Mouse (Mus musculus) gastrocnemius, adult 8-10 months (tissue): ENCODE data around the gene Ncoa6. TPM values are rescaled to one million over a fixed set of nuclear protein-coding genes. Genes with fewer than 3 reads are reported as not detected.
A peak's percentile ranks its signal among the peaks of the same experiment; 100 is the strongest.

ENCODE experiments used
- DNase-seq, 2 experiments: peaks; one replicate each; pipeline ENCODE4 v3.0.0; 2022; ENCODE audit warnings: low spot score in 2 of 2
- microRNA-seq: library from miRNA; unstranded; fragments of <30 nt; microRNA quantifications from one replicate; pipeline ENCODE4 v1.2.0, GENCODE M21; 2022
- total RNA-seq, 4 experiments: library from RNA; stranded (reverse); gene quantifications; 2 replicates each; pipeline ENCODE4 v1.2.4; 2022

Gene Ncoa6
- total RNA-seq, 4 experiments from 2014 or later = 11.4 to 13.3 (median 12.8) TPM

DNA sequence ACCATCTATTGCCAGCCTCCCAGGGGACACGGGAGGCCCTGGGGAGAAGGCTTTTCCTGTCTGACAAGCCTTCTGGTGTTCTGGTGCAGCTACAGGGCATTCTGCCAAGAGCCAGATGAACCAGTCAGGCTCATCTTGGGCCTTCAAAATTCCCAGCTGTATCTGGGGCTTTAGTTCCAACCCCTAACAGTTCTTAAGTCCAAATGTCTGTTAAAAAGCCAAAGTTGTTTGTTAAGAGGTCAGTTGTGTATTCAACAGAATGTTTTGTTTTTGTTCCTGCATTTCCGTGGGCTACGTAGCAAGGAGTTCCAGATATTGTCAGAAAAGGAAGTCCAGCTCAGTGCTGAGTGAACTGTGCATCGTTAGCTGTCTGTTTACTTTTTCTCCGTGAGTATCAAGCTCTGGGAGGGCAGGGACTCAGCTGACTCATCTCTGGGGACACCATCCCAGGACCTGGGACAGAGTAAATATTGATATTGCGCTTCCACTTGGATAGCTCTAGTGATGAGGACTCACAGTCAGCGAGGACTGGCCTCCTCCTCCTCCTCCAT is 104.3 kb downstream of the Ncoa6 start:
- DNase-seq = peak; percentile 28 to 45

GRCm38 (mm10) chr2:155367635-155368284 is 105.9 kb downstream of the Ncoa6 start:
- no peak for DNase-seq

GRCm38 (mm10) chr2:155357686-155358399 is 115.9 kb downstream of the Ncoa6 start:
- no peak for DNase-seq

GRCm38 (mm10) chr2:155356971-155357591 is 116.6 kb downstream of the Ncoa6 start, which contains the start of gene Pigu:
Gene Pigu (minus strand): TSS chr2:155357430.
- peak; percentile 78 to 89 for DNase-seq

DNA sequence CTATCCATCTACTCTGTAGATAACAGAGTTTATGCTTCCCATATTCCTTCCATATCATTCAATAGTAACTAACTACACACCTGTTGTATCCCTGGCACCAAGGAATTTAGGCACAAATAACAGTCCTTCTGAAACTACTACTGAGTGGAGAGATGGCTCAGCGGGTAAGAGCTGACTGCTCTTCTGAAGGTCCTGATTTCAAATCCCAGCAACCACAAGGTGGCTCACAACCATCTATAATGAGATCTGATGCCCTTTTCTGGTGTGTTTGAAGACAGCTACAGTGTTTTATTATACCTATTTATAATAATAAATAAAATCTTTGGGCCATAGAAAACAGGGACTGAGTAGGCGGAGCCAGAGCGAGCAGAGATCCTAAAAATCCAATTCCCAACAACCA is 119.3 kb downstream of the Ncoa6 start:
- no peak for DNase-seq

DNA sequence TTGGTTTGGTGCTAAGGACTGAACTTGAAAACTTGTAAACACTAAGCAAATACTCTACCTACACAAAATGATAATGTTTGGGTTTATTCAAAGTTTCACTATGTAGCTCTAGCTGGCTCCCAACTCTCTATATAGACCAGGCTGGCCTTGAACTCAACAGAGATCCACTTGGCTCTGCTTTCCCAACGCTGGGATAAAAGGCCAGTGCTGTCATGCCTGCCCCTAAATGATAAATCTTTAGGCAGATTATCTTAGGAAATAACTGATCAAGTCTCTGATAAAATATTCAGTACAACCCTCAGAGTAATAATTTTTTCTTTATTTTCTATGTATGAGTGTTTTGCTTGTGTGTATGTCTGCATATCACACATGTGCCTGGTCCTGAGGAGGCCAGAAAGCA is 127.0 kb downstream of the Ncoa6 start:
- no peak for DNase-seq

Small RNA genes lying within 50 kb of the gene (microRNA-seq; reads per million reads assigned to microRNA genes)
- not detected for gene Mir695

Other genes starting within 250 kb of the Ncoa6 start
- 100 to 1,000 TPM in 2 of 4 experiments, 10 to 100 TPM in 2; 67.9 to 107 (median 89.1) TPM for gene Dynlrb1, start 237.4 kb downstream of the Ncoa6 start, total RNA-seq
- 100 to 1,000 TPM; 218 to 307 (median 227) TPM for gene Map1lc3a, start 197.6 kb downstream of the Ncoa6 start, total RNA-seq
- 10 to 100 TPM; 19.4 to 26.7 (median 21.5) TPM for gene Pigu, start 116.5 kb downstream of the Ncoa6 start, total RNA-seq
- 100 to 1,000 TPM; 238 to 367 (median 290) TPM for gene Trp53inp2, start 92.8 kb downstream of the Ncoa6 start, total RNA-seq
- 10 to 100 TPM; 25.7 to 34.5 (median 30.1) TPM for gene Acss2, start 44.1 kb upstream of the Ncoa6 start, total RNA-seq
- 1 to 10 TPM in 2 of 4 experiments, under 1 TPM in 2; 0.75 to 1.4 (median 1.1) TPM for gene Ggt7, start 44.3 kb upstream of the Ncoa6 start, total RNA-seq
- 1 to 10 TPM; 5.2 to 6.2 (median 5.6) TPM for gene Gss, start 118.9 kb upstream of the Ncoa6 start, total RNA-seq
- gene Myh7b, start 137.3 kb upstream of the Ncoa6 start, total RNA-seq = 1 to 10 TPM; 2.8 to 4.8 (median 3.3) TPM
- gene Trpc4ap, start 218.5 kb upstream of the Ncoa6 start, total RNA-seq = 100 to 1,000 TPM in 3 of 4 experiments, 10 to 100 TPM in 1; 95.4 to 104 (median 101) TPM